Mouse (Mus musculus) small intestine, adult 2 months (tissue): ENCODE measurements around the gene Ift80.

Source experiments
- CTCF ChIP-seq: fragments of 200-500 bp; IDR thresholded peaks from 2 replicates; pipeline ENCODE4 v1.5.1; 2012; ENCODE audit warnings: low read depth, mild to moderate bottlenecking, control low read depth, inconsistent platforms, low read length, moderate library complexity, mixed read lengths; ENCODE audit not compliant: insufficient replicate concordance, insufficient read length; ENCODE audit errors: extremely low read depth
- POLR2A ChIP-seq: fragments of 200-500 bp; IDR thresholded peaks from 2 replicates; pipeline ENCODE4 v1.6.1; 2012; ENCODE audit warnings: low read depth, mild to moderate bottlenecking, control low read depth, inconsistent platforms, low read length, moderate library complexity

GRCm38 (mm10) chr3:69017181-69017580, 12.8 kb upstream of the Ift80 start:
- TF ChIP-seq POLR2A = no peak
- TF ChIP-seq CTCF = no peak
